Comparison of ENCODE assay signal across 21 mouse cellular contexts in genomic region chr12:91041363-91041762, GRCm38 (mm10).
DNase-seq lines count a peak whose midpoint lies in the region; ATAC-seq and TF ChIP-seq lines count a peak whose summit lies in the region.
"Had no signal": no experiment of that assay in that cellular context is flagged by ENCODE, and none has a peak within 500 bp of the region (broad histone marks: within the 10 kb centered on the region; RNA-seq: fewer than 3 reads in every experiment).

No protein-coding gene starts in this region.

- TF ChIP-seq EP300 in heart, adult 2 months (IDR thresholded peaks at IDR 0.05; ENCODE audit: insufficient read depth, low read depth, low read length) = no peak

- ATAC-seq in megakaryocyte, adult 5-6 weeks (ENCODE audit: poor library complexity, severe bottlenecking) = peak; percentile 59; the same call in 1 of the 2 replicates
- ATAC-seq: forebrain, embryonic 13.5 days; forebrain, postnatal 0 days; hindbrain, postnatal 0 days had no signal

- no peak for TF ChIP-seq POLR2A in heart, adult 2 months (IDR thresholded peaks at IDR 0.05; ENCODE audit: insufficient read depth, low read depth, low read length)

- no peak overlapping the region for H3K4me3 ChIP-seq in heart, adult 2 months
- H3K4me3 ChIP-seq: embryonic facial prominence, embryonic 13.5 days; forebrain, embryonic 13.5 days; heart, embryonic 10.5 days; hindbrain, embryonic 13.5 days had no signal

- H3K27ac ChIP-seq in heart, adult 2 months = peak overlapping the region; percentile 70; the same call in 1 of the 2 replicates
- H3K27ac ChIP-seq: embryonic facial prominence, embryonic 13.5 days; forebrain, embryonic 13.5 days; heart, embryonic 10.5 days; hindbrain, embryonic 13.5 days; hindbrain, postnatal 0 days had no signal

- no peak for DNase-seq in heart, adult 2 months
- DNase-seq in heart, postnatal 25 days (ENCODE audit: low spot score) = no peak
- peak; percentile 28 for DNase-seq in 416B (ENCODE audit: low read depth)
- DNase-seq in fat pad, adult 2 months (ENCODE audit: extremely low read depth, low read depth, low spot score) = peak; percentile 75
- DNase-seq in cerebellum, postnatal 4 days (ENCODE audit: low spot score in 2 of 2) = no peak
- DNase-seq in cerebellum, adult 9-10 months = no peak
- DNase-seq in urinary bladder, adult 18-20 months (ENCODE audit: low spot score in 2 of 2) = no peak
- DNase-seq: adrenal gland, postnatal 10 days; cerebellum, adult 18-20 months; cerebellum, postnatal 10 days; forebrain, postnatal 0 days; gastrocnemius, postnatal 14 days; heart, adult 11 months; heart, postnatal 10 days; kidney, adult 8-10 months had no signal

- intact Hi-C loops in heart, adult 2 months (cut with DNase I) = no loop called here
- intact Hi-C loops in heart, postnatal 25 days (cut with DNase I) = no loop called here

- H3K27me3 ChIP-seq in heart, adult 2 months (ENCODE audit: control insufficient read depth, insufficient read depth, low read length) = no peaks in the 10 kb centered on the region
- H3K27me3 ChIP-seq: embryonic facial prominence, embryonic 13.5 days; forebrain, embryonic 13.5 days; hindbrain, embryonic 13.5 days had no signal

- peaks cover 2% of the 10 kb centered on the region; the same call in 1 of the 2 replicates for H3K4me1 ChIP-seq in heart, adult 2 months (ENCODE audit: control insufficient read depth, insufficient read depth, low read length)
- H3K4me1 ChIP-seq: embryonic facial prominence, embryonic 13.5 days; forebrain, embryonic 13.5 days; hindbrain, embryonic 13.5 days had no signal

- no peak for TF ChIP-seq CTCF in heart, adult 2 months (IDR thresholded peaks at IDR 0.05)

- peaks cover 6% of the 10 kb centered on the region; the same call in 1 of the 2 replicates for H3K36me3 ChIP-seq in heart, adult 2 months (ENCODE audit: control insufficient read depth, insufficient read depth, low read length)
- H3K36me3 ChIP-seq: embryonic facial prominence, embryonic 13.5 days; heart, embryonic 10.5 days; hindbrain, embryonic 13.5 days had no signal

- no peaks in the 10 kb centered on the region for H3K79me2 ChIP-seq in heart, adult 2 months (replicated peaks; ENCODE audit: control insufficient read depth, insufficient read depth, low read length)

- no peak overlapping the region for H3K9ac ChIP-seq in heart, adult 2 months (ENCODE audit: low read depth, low read length)
- H3K9ac ChIP-seq: embryonic facial prominence, embryonic 13.5 days; forebrain, embryonic 13.5 days; forebrain, postnatal 0 days; hindbrain, embryonic 13.5 days had no signal

- 72% methylated on average over 4 of the region's 4 CpGs for WGBS in heart, adult 2 months

Comparison
In these comparisons a context has a peak if more than half of its experiments do, and no peak if none do; other contexts are left out.
1. DNase-seq: peak in 416B (single experiment) and fat pad, adult 2 months (single experiment); none in heart, adult 2 months (0 of 2), heart, postnatal 25 days (single experiment), cerebellum, postnatal 4 days (0 of 2), cerebellum, adult 9-10 months (single experiment) and urinary bladder, adult 18-20 months (0 of 2).